In genomic region chr2:33559752-33560151, GRCm38 (mm10) we compare ENCODE assay signal across 8 mouse cellular contexts.
DNase-seq lines count a peak whose midpoint lies in the region; ATAC-seq and TF ChIP-seq lines count a peak whose summit lies in the region.

No protein-coding gene starts in this region.

- no peaks in the 10 kb centered on the region for H3K4me1 ChIP-seq in bone marrow, adult 2 months (ENCODE audit: control insufficient read depth, insufficient read depth, low read length)
- peaks cover 37% of the 10 kb centered on the region for H3K4me1 ChIP-seq in hindbrain, embryonic 13.5 days (replicated peaks)
- peaks cover 23% of the 10 kb centered on the region for H3K4me1 ChIP-seq in neural tube, embryonic 15.5 days

- intact Hi-C loops in gastrocnemius, adult 2 months (cut with DNase I) = no loop called here
- intact Hi-C loops in left cerebral cortex, postnatal 25 days (cut with DNase I) = loop anchor here (5.0 kb wide), 1 partner anchor 83 kb away; the partner anchor contains the start of gene Lmx1b

- H3K4me3 ChIP-seq in gastrocnemius, adult 2 months = no peak overlapping the region
- H3K4me3 ChIP-seq in bone marrow, adult 2 months (replicated peaks; ENCODE audit: control insufficient read depth, low read depth, low read length) = no peak overlapping the region
- H3K4me3 ChIP-seq in hindbrain, embryonic 13.5 days = no peak overlapping the region
- no peak overlapping the region for H3K4me3 ChIP-seq in neural tube, embryonic 15.5 days (replicated peaks)

- no peak overlapping the region for H3K9ac ChIP-seq in hindbrain, embryonic 13.5 days
- no peak overlapping the region for H3K9ac ChIP-seq in neural tube, embryonic 15.5 days (replicated peaks)

- 9% methylated on average over 6 of the region's 6 CpGs for WGBS in bone marrow, adult 2 months
- WGBS in hindbrain, embryonic 13.5 days = 10% methylated on average over 6 of the region's 6 CpGs
- 9% methylated on average over 6 of the region's 6 CpGs for WGBS in neural tube, embryonic 15.5 days

- TF ChIP-seq CTCF in gastrocnemius, adult 2 months (IDR thresholded peaks at IDR 0.05) = peak; percentile 65
- peak; percentile 49; the same call in 1 of the 2 replicates for TF ChIP-seq CTCF in bone marrow, adult 2 months (IDR thresholded peaks at IDR 0.05; ENCODE audit: control insufficient read depth, insufficient read depth, low read length)

- peak; percentile 57 for DNase-seq in gastrocnemius, adult 2 months
- DNase-seq in gastrocnemius, adult 18-20 months (ENCODE audit: low spot score) = no peak
- DNase-seq in A20 (ENCODE audit: low read depth, low spot score) = peak; percentile 56
- peak; percentile 69 to 71 for DNase-seq in left cerebral cortex, postnatal 25 days (ENCODE audit: low spot score in 2 of 2)
- DNase-seq in thymus, postnatal 4 days = peak; percentile 86

- no peaks in the 10 kb centered on the region for H3K36me3 ChIP-seq in hindbrain, embryonic 13.5 days
- no peaks in the 10 kb centered on the region for H3K36me3 ChIP-seq in neural tube, embryonic 15.5 days

- H3K27ac ChIP-seq in gastrocnemius, adult 2 months = no peak overlapping the region
- no peak overlapping the region for H3K27ac ChIP-seq in bone marrow, adult 2 months (ENCODE audit: control insufficient read depth, insufficient read depth, low read depth, low read length, poor library complexity)
- H3K27ac ChIP-seq in hindbrain, embryonic 13.5 days = peak overlapping the region; percentile 52; the same call in 1 of the 2 replicates
- H3K27ac ChIP-seq in neural tube, embryonic 15.5 days (replicated peaks) = 0 out of 2 replicates have a peak overlapping the region, but pooled peaks have one; percentile 24

- peaks cover 57% of the 10 kb centered on the region for H3K27me3 ChIP-seq in hindbrain, embryonic 13.5 days
- H3K27me3 ChIP-seq in neural tube, embryonic 15.5 days (replicated peaks) = peaks cover 5% of the 10 kb centered on the region; the same call in 1 of the 2 replicates

- ATAC-seq in hindbrain, embryonic 13.5 days (ENCODE audit: low FRiP score) = no peak
- ATAC-seq in neural tube, embryonic 15.5 days (ENCODE audit: low FRiP score) = peak; percentile 4; the same call in 1 of the 2 replicates

- no peak for TF ChIP-seq POLR2A in bone marrow, adult 2 months (IDR thresholded peaks at IDR 0.05; ENCODE audit: borderline replicate concordance, control insufficient read depth, low read depth, low read length)

- 0 out of 2 replicates have a peak overlapping the region, but pooled peaks have one; percentile 21 for H3K4me2 ChIP-seq in hindbrain, embryonic 13.5 days
- no peak overlapping the region; the same call in 1 of the 2 replicates for H3K4me2 ChIP-seq in neural tube, embryonic 15.5 days

- H3K9me3 ChIP-seq in hindbrain, embryonic 13.5 days = no peaks in the 10 kb centered on the region
- no peaks in the 10 kb centered on the region for H3K9me3 ChIP-seq in neural tube, embryonic 15.5 days (replicated peaks)

Comparison
In these comparisons a context has a peak if more than half of its experiments do, and no peak if none do; other contexts are left out.
1. H3K27ac ChIP-seq: peak in hindbrain, embryonic 13.5 days (single experiment) and neural tube, embryonic 15.5 days (single experiment); none in gastrocnemius, adult 2 months (single experiment) and bone marrow, adult 2 months (single experiment).